Mouse (Mus musculus): ENCODE results near the gene Kctd3. TPM values are rescaled to one million over a fixed set of nuclear protein-coding genes. Genes with fewer than 3 reads are reported as not detected.

Kctd3 gene
- total and polyA plus RNA-seq, 3 experiments = 26.8 to 42.3 TPM; not detected in 1

GRCm38 (mm10) chr1:188952501-188952900 lies 55.1 kb downstream of the Kctd3 start:
- H3K4me3 ChIP-seq (ENCODE audit: control insufficient read depth in 1 of 2, insufficient read depth in 1 of 2, low read depth in 2 of 2, low read length in 2 of 2) = no peak overlapping the region
- no peak for DNase-seq (ENCODE audit: low read depth, low spot score)
- H3K79me2 ChIP-seq (ENCODE audit: control insufficient read depth, insufficient read depth, low read length, poor library complexity) = no peaks in the 10 kb centered on the region
- no peak overlapping the region for H3K9ac ChIP-seq (ENCODE audit: control insufficient read depth, low read depth, low read length, poor library complexity, severe bottlenecking)
- no peaks in the 10 kb centered on the region for H3K4me1 ChIP-seq (ENCODE audit: control insufficient read depth in 1 of 2, insufficient read depth in 2 of 2, low read length in 2 of 2)
- H3K27me3 ChIP-seq (ENCODE audit: control insufficient read depth in 1 of 2, insufficient read depth in 2 of 2, low read length in 2 of 2) = no peaks in the 10 kb centered on the region; a peak in 1 of 4 replicates
- TF ChIP-seq POLR2AphosphoS2 (IDR thresholded peaks at IDR 0.05; ENCODE audit: low read length) = no peak
- TF ChIP-seq MAX (IDR thresholded peaks at IDR 0.05; ENCODE audit: low read length) = no peak
- TF ChIP-seq CHD1 (IDR thresholded peaks at IDR 0.05; ENCODE audit: low read depth, low read length) = no peak
- no peak for TF ChIP-seq SIN3A (IDR thresholded peaks at IDR 0.05; ENCODE audit: low read length)
- H3K9me3 ChIP-seq (replicated peaks; ENCODE audit: insufficient read depth, low read length) = no peaks in the 10 kb centered on the region
- no peak overlapping the region for H3K27ac ChIP-seq (ENCODE audit: control insufficient read depth, low read depth, low read length)
- no peaks in the 10 kb centered on the region for H3K36me3 ChIP-seq (ENCODE audit: control insufficient read depth in 1 of 2, insufficient read depth in 2 of 2, low read length in 2 of 2)

- Histone ChIP-seq H3K4me1 (ENCODE audit: control insufficient read depth in 1 of 2, insufficient read depth in 2 of 2, low read length in 2 of 2) (no peaks in the 10 kb centered on the region), H3K79me2 (ENCODE audit: control insufficient read depth, insufficient read depth, low read length, poor library complexity) (no peaks in the 10 kb centered on the region), H3K9me3 (replicated peaks; ENCODE audit: insufficient read depth, low read length) (no peaks in the 10 kb centered on the region), H3K4me3 (ENCODE audit: control insufficient read depth in 1 of 2, insufficient read depth in 1 of 2, low read depth in 2 of 2, low read length in 2 of 2) (no peak overlapping the region), H3K9ac (ENCODE audit: control insufficient read depth, low read depth, low read length, poor library complexity, severe bottlenecking) (no peak overlapping the region), H3K27me3 (ENCODE audit: control insufficient read depth in 1 of 2, insufficient read depth in 2 of 2, low read length in 2 of 2) (no peaks in the 10 kb centered on the region; a peak in 1 of 4 replicates), H3K27ac (ENCODE audit: control insufficient read depth, low read depth, low read length) (no peak overlapping the region), H3K36me3 (ENCODE audit: control insufficient read depth in 1 of 2, insufficient read depth in 2 of 2, low read length in 2 of 2) (no peaks in the 10 kb centered on the region)
- TF ChIP-seq NRF1 (IDR thresholded peaks at IDR 0.05; ENCODE audit: insufficient read depth, low read depth, low read length, poor library complexity, severe bottlenecking) (no peak), TCF12 (IDR thresholded peaks at IDR 0.05; ENCODE audit: low read depth, low read length) (no peak)
- DNase-seq (ENCODE audit: low read depth, low spot score) = no peak
Measured at GRCm38 (mm10) chr1:188951091-188951490, 56.5 kb downstream of the Kctd3 start.

- DNase-seq (ENCODE audit: low read depth, low spot score) = peak; percentile 15
- no peak overlapping the region for H3K9ac ChIP-seq (ENCODE audit: control insufficient read depth, low read depth, low read length, poor library complexity, severe bottlenecking)
- no peaks in the 10 kb centered on the region; a peak in 1 of 4 replicates for H3K27me3 ChIP-seq (ENCODE audit: control insufficient read depth in 1 of 2, insufficient read depth in 2 of 2, low read length in 2 of 2)
- no peaks in the 10 kb centered on the region for H3K4me1 ChIP-seq (ENCODE audit: control insufficient read depth in 1 of 2, insufficient read depth in 2 of 2, low read length in 2 of 2)
- TF ChIP-seq POLR2AphosphoS5 (IDR thresholded peaks at IDR 0.05; ENCODE audit: borderline replicate concordance, low read depth, low read length) = no peak
- TF ChIP-seq NRF1 (IDR thresholded peaks at IDR 0.05; ENCODE audit: insufficient read depth, low read depth, low read length, poor library complexity, severe bottlenecking) = no peak
- no peak for TF ChIP-seq ELF1 (IDR thresholded peaks at IDR 0.05; ENCODE audit: low read depth, low read length)
- no peak for TF ChIP-seq MAFK (IDR thresholded peaks at IDR 0.05; ENCODE audit: borderline replicate concordance, low read depth, low read length)
- TF ChIP-seq TCF12 (IDR thresholded peaks at IDR 0.05; ENCODE audit: low read depth, low read length) = no peak
- TF ChIP-seq MAZ (IDR thresholded peaks at IDR 0.05; ENCODE audit: low read depth, low read length) = no peak
- TF ChIP-seq ZMIZ1 (IDR thresholded peaks at IDR 0.05; ENCODE audit: low read depth, low read length) = no peak
- TF ChIP-seq CHD1 (IDR thresholded peaks at IDR 0.05; ENCODE audit: low read depth, low read length) = no peak
- no peak for TF ChIP-seq MYB (IDR thresholded peaks at IDR 0.05; ENCODE audit: low read depth, low read length)
- no peak for TF ChIP-seq RAD21 (IDR thresholded peaks at IDR 0.05; ENCODE audit: low read depth, low read length)
- TF ChIP-seq CTCF (IDR thresholded peaks at IDR 0.05 in 2 of 3, conservative IDR thresholded peaks at IDR 0.05 in 1 of 3; ENCODE audit: control insufficient read depth in 1 of 3, insufficient read depth in 1 of 3, low read depth in 2 of 3, low read length in 3 of 3, poor library complexity in 1 of 3, severe bottlenecking in 1 of 3) = no peak
- H3K79me2 ChIP-seq (ENCODE audit: control insufficient read depth, insufficient read depth, low read length, poor library complexity) = no peaks in the 10 kb centered on the region
- no peak overlapping the region for H3K27ac ChIP-seq (ENCODE audit: control insufficient read depth, low read depth, low read length)
- H3K4me3 ChIP-seq (ENCODE audit: control insufficient read depth in 1 of 2, insufficient read depth in 1 of 2, low read depth in 2 of 2, low read length in 2 of 2) = no peak overlapping the region
- H3K9me3 ChIP-seq (replicated peaks; ENCODE audit: insufficient read depth, low read length) = no peaks in the 10 kb centered on the region
- H3K36me3 ChIP-seq (ENCODE audit: control insufficient read depth in 1 of 2, insufficient read depth in 2 of 2, low read length in 2 of 2) = no peaks in the 10 kb centered on the region
Measured at GRCm38 (mm10) chr1:188948276-188948675, 59.4 kb downstream of the Kctd3 start.

All from MEL (cell line).